Mouse (Mus musculus): ENCODE data around the gene Ube2e3. TPM values are rescaled to one million over a fixed set of nuclear protein-coding genes. Genes with fewer than 3 reads are reported as not detected.

Gene Ube2e3
- polyA plus RNA-seq, 2 experiments, result 90.2 to 155 TPM

DNA sequence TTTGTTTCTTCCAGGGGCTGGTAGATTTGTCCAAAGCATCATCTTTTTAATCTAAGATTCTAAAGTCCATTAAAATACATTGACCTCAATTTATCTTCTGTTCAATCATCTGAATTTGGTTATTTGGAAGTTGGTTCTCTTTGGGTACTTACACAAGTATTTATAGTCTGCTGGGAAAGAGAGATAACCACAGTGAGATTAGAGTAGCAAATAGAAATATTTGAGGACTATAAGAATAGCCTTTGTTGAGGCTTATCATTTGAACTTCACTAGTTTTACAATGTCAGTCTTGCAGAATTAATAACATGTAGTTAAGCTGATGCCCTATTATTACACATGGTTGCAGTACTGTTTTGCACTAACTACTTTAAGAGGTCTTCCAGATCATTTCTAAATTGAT, 43.6 kb downstream of the Ube2e3 start:
- no peak for TF ChIP-seq POLR2A (IDR thresholded peaks at IDR 0.05; ENCODE audit: borderline replicate concordance, extremely low read depth, insufficient read depth, insufficient read length)
- Histone ChIP-seq H3K36me3 (ENCODE audit: control insufficient read depth, insufficient read depth, low read length) (no peaks in the 10 kb centered on the region), H3K27ac (replicated peaks; ENCODE audit: low read depth, low read length) (no peak overlapping the region), H3K9me3 (ENCODE audit: control insufficient read depth, low read length) (no peaks in the 10 kb centered on the region), H3K4me1 (ENCODE audit: control insufficient read depth, insufficient read depth, low read length) (no peaks in the 10 kb centered on the region), H3K9ac (ENCODE audit: low read depth, low read length, severe bottlenecking) (no peak overlapping the region), H3K4me2 (replicated peaks; ENCODE audit: low read depth, low read length, severe bottlenecking) (no peak overlapping the region), H3K27me3 (ENCODE audit: control insufficient read depth, insufficient read depth, low read length) (no peaks in the 10 kb centered on the region), H3K4me3 (replicated peaks; ENCODE audit: low read length) (no peak overlapping the region)
- ATAC-seq (ENCODE audit: low FRiP score, low read depth) (no peak), DNase-seq (ENCODE audit: low spot score) (no peak)

DNA sequence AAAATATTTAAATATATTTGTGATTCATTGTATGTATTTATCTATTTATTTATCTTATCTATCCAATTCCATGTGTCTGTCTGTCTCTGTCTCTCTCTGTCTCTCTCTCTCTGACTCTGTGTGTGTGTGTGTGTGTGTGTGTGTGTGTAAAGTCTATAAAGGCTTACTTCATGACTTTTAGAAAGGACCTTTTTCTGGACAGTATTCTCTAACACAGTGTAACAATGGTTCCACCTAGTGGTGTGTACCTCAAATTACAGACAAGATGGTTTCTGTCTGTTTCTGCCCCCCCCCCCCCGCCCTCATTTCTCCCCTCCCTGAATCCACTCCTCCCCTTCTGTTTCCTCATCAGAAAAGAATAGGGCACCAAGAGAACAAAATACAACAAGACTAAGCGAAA, 46.9 kb downstream of the Ube2e3 start:
- TF ChIP-seq POLR2A (IDR thresholded peaks at IDR 0.05; ENCODE audit: borderline replicate concordance, extremely low read depth, insufficient read depth, insufficient read length), result no peak
- Histone ChIP-seq H3K9ac (ENCODE audit: low read depth, low read length, severe bottlenecking) (no peak overlapping the region), H3K36me3 (ENCODE audit: control insufficient read depth, insufficient read depth, low read length) (peaks cover 6% of the 10 kb centered on the region; the same call in 1 of the 2 replicates), H3K4me3 (replicated peaks; ENCODE audit: low read length) (no peak overlapping the region), H3K9me3 (ENCODE audit: control insufficient read depth, low read length) (no peaks in the 10 kb centered on the region), H3K4me2 (replicated peaks; ENCODE audit: low read depth, low read length, severe bottlenecking) (no peak overlapping the region), H3K4me1 (ENCODE audit: control insufficient read depth, insufficient read depth, low read length) (no peaks in the 10 kb centered on the region), H3K27me3 (ENCODE audit: control insufficient read depth, insufficient read depth, low read length) (no peaks in the 10 kb centered on the region), H3K27ac (replicated peaks; ENCODE audit: low read depth, low read length) (no peak overlapping the region)
- DNase-seq (ENCODE audit: low spot score), result no peak
- WGBS, result 88% methylated on average over 2 of the region's 2 CpGs
- no peak for ATAC-seq (ENCODE audit: low FRiP score, low read depth)

DNA sequence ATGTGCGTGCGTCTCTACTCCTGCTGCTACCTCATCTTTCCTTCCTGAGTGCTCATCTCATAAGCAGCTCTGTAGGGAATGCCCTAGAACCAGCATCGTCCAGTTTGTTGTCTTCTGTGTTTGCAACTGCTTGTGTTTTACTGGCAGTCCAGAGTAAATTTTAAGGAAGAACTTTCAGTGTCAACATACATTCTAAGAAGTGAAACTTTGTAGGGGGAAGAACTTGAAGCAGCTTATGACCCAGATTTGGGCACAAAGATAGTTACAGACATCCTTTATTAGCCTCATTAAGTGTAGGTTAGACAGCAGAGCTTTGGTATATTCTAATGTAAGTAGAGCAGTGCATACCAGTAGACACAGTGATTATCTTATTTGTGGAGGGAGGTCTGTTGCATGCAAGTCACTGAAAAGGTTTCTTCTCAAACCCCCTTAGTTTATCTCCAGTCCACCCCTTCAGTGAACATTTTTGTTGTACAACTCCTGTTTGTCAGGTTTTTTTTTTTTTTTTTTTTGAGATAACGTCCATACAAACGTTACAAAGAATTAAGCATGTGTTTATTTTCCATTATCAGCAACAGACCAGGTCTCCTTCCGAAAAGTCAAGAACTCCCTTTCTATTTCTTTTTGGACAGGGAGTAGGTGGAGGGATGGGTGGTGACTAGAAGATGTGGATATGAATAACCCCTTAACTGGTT, 55.2 kb downstream of the Ube2e3 start:
- Histone ChIP-seq H3K4me3 (replicated peaks; ENCODE audit: low read length) (no peak overlapping the region), H3K9me3 (ENCODE audit: control insufficient read depth, low read length) (no peaks in the 10 kb centered on the region), H3K4me2 (replicated peaks; ENCODE audit: low read depth, low read length, severe bottlenecking) (no peak overlapping the region), H3K27me3 (ENCODE audit: control insufficient read depth, insufficient read depth, low read length) (no peaks in the 10 kb centered on the region), H3K9ac (ENCODE audit: low read depth, low read length, severe bottlenecking) (no peak overlapping the region), H3K27ac (replicated peaks; ENCODE audit: low read depth, low read length) (no peak overlapping the region), H3K36me3 (ENCODE audit: control insufficient read depth, insufficient read depth, low read length) (peaks cover 4% of the 10 kb centered on the region; the same call in 1 of the 2 replicates), H3K4me1 (ENCODE audit: control insufficient read depth, insufficient read depth, low read length) (no peaks in the 10 kb centered on the region)
- DNase-seq (ENCODE audit: low spot score) (no peak), ATAC-seq (ENCODE audit: low FRiP score, low read depth) (no peak)
- TF ChIP-seq POLR2A (IDR thresholded peaks at IDR 0.05; ENCODE audit: borderline replicate concordance, extremely low read depth, insufficient read depth, insufficient read length), result no peak
- 83% methylated on average over 6 of the region's 6 CpGs for WGBS

DNA sequence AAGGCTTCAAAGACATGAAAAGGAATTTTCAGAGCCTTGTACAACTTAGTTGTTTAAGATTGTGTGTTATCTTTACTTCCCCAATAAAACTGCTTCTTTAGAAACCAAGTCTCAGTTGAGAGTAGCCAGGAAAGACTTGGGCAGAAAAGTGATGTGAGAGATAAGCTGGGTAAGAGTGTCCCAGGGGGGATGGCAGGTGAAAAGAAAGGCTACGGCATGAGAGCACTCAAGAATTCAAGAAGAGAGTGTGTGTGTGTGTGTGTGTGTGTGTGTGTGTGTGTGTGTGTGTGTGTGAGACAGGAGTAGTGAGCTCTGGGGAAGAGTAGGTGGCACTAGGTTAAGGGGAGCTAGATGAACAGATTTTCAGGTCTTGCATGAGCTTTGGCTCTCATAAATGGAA, 57.9 kb downstream of the Ube2e3 start:
- H3K27ac ChIP-seq (replicated peaks; ENCODE audit: low read depth, low read length), result no peak overlapping the region
- TF ChIP-seq POLR2A (IDR thresholded peaks at IDR 0.05; ENCODE audit: borderline replicate concordance, extremely low read depth, insufficient read depth, insufficient read length), result no peak
- H3K4me1 ChIP-seq (ENCODE audit: control insufficient read depth, insufficient read depth, low read length), result no peaks in the 10 kb centered on the region
- DNase-seq (ENCODE audit: low spot score) (no peak), ATAC-seq (ENCODE audit: low FRiP score, low read depth) (no peak)
- 58% methylated on average over 1 of the region's 1 CpGs for WGBS
- no peak overlapping the region for H3K9ac ChIP-seq (ENCODE audit: low read depth, low read length, severe bottlenecking)
- H3K36me3 ChIP-seq (ENCODE audit: control insufficient read depth, insufficient read depth, low read length), result no peaks in the 10 kb centered on the region
- no peaks in the 10 kb centered on the region for H3K9me3 ChIP-seq (ENCODE audit: control insufficient read depth, low read length)
- H3K4me2 ChIP-seq (replicated peaks; ENCODE audit: low read depth, low read length, severe bottlenecking), result no peak overlapping the region
- no peaks in the 10 kb centered on the region for H3K27me3 ChIP-seq (ENCODE audit: control insufficient read depth, insufficient read depth, low read length)
- no peak overlapping the region for H3K4me3 ChIP-seq (replicated peaks; ENCODE audit: low read length)

DNA sequence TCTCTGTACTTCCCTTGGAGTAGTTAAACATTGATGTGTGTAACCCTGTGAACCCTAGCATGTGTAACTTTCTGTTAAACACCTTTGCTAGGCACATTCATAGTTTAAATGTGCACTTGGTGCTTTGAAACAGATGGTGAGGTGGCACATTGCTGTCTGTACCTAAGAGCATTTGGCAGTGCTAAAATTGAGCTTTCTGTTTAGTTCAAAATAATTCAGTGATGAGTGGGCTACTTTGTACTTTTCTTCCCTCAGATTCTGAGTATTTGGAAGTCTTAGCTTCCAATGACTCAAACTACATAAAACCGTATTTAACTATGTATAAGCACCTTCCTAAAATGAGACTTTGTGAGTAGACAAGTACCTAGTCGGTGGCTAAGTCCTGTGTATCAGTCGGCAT, 59.7 kb downstream of the Ube2e3 start:
- 88% methylated on average over 3 of the region's 3 CpGs for WGBS
- no peak overlapping the region for H3K27ac ChIP-seq (replicated peaks; ENCODE audit: low read depth, low read length)
- no peaks in the 10 kb centered on the region for H3K9me3 ChIP-seq (ENCODE audit: control insufficient read depth, low read length)
- H3K27me3 ChIP-seq (ENCODE audit: control insufficient read depth, insufficient read depth, low read length), result no peaks in the 10 kb centered on the region
- DNase-seq (ENCODE audit: low spot score), result no peak
- H3K4me3 ChIP-seq (replicated peaks; ENCODE audit: low read length), result no peak overlapping the region
- H3K4me2 ChIP-seq (replicated peaks; ENCODE audit: low read depth, low read length, severe bottlenecking), result no peak overlapping the region
- ATAC-seq (ENCODE audit: low FRiP score, low read depth), result no peak
- no peak overlapping the region for H3K9ac ChIP-seq (ENCODE audit: low read depth, low read length, severe bottlenecking)
- TF ChIP-seq POLR2A (IDR thresholded peaks at IDR 0.05; ENCODE audit: borderline replicate concordance, extremely low read depth, insufficient read depth, insufficient read length), result no peak
- no peaks in the 10 kb centered on the region for H3K36me3 ChIP-seq (ENCODE audit: control insufficient read depth, insufficient read depth, low read length)
- H3K4me1 ChIP-seq (ENCODE audit: control insufficient read depth, insufficient read depth, low read length), result no peaks in the 10 kb centered on the region
